Mouse (Mus musculus) liver, embryonic 14.5 days (tissue): ENCODE results near the gene Ppm1l. TPM values are rescaled to one million over a fixed set of nuclear protein-coding genes. Genes with fewer than 3 reads are reported as not detected.
"Not testable (repeated sequence)": the region's sequence is repeated elsewhere in the genome, so short reads cannot be mapped to it uniquely, and the experiment has no call there.

Source experiments
- ATAC-seq: fragments of 200-750 bp; cut with Nextera tagmentation; 2 replicates; pipeline ENCODE4 v1.8.0; 2017; ENCODE audit warnings: moderate number of reproducible peaks, mild to moderate bottlenecking, moderate library complexity; ENCODE audit not compliant: insufficient read depth
- DNase-seq, 3 experiments: peaks; one replicate each; pipeline ENCODE4 v3.0.0-alpha.2; 2012 to 2013; ENCODE audit warnings: low read depth in 3 of 3, low spot score in 3 of 3
- H3K27ac ChIP-seq: fragments of 300-500 bp; sonication (generic); 2 replicates; pipeline ENCODE4 v1.5.1; 2014; ENCODE audit warnings: moderate library complexity, mild to moderate bottlenecking, control low read depth, inconsistent platforms
- H3K27me3 ChIP-seq: fragments of 300-500 bp; sonication (generic); 2 replicates; pipeline ENCODE4 v1.6.1; 2014; ENCODE audit warnings: mild to moderate bottlenecking, low read length, moderate library complexity; ENCODE audit not compliant: control insufficient read depth, insufficient read depth
- H3K36me3 ChIP-seq: fragments of 300-500 bp; sonication (generic); replicated peaks from 2 replicates; pipeline ENCODE4 v1.6.1; 2014; ENCODE audit warnings: low read depth; ENCODE audit not compliant: control insufficient read depth, insufficient read depth
- H3K4me1 ChIP-seq, 2 experiments: fragments of 200-500 bp in 1 of 2; fragments of 300-500 bp in 1 of 2; sonication (generic) in 1 of 2; replicated peaks; 2 replicates each; pipeline ENCODE4 v1.6.1; 2012 to 2014; ENCODE audit warnings: antibody characterized with exemption in 1 of 2, inconsistent platforms in 1 of 2, low read length in 1 of 2; ENCODE audit not compliant: control insufficient read depth in 2 of 2, insufficient read depth in 2 of 2
- H3K4me2 ChIP-seq: fragments of 300-500 bp; sonication (generic); 2 replicates; pipeline ENCODE4 v1.6.1; 2014; ENCODE audit warnings: low read depth, mild to moderate bottlenecking, control low read depth, moderate library complexity
- H3K4me3 ChIP-seq, 2 experiments: fragments of 200-500 bp in 1 of 2; fragments of 300-500 bp in 1 of 2; sonication (generic) in 1 of 2; 2 replicates each; pipeline ENCODE4 v1.5.1; 2012 to 2014; ENCODE audit warnings: low read depth in 2 of 2, low read length in 2 of 2, mild to moderate bottlenecking in 2 of 2, control low read depth in 1 of 2, inconsistent platforms in 1 of 2, moderate library complexity in 1 of 2; ENCODE audit not compliant: insufficient read depth in 1 of 2
- H3K9ac ChIP-seq: fragments of 300-500 bp; sonication (generic); replicated peaks from 2 replicates; pipeline ENCODE4 v1.6.1; 2014; ENCODE audit warnings: mild to moderate bottlenecking, control low read depth, moderate library complexity
- H3K9me3 ChIP-seq: fragments of 300-500 bp; sonication (generic); 2 replicates; pipeline ENCODE4 v1.6.1; 2016; ENCODE audit warnings: low read length, mixed read lengths; ENCODE audit not compliant: control insufficient read depth
- CTCF ChIP-seq: IDR thresholded peaks from 2 replicates; pipeline ENCODE4 v1.5.1; 2016; ENCODE audit warnings: antibody characterized with exemption, low read depth, control low read depth
- EP300 ChIP-seq: IDR thresholded peaks from 2 replicates; pipeline ENCODE4 v1.6.1; 2016; ENCODE audit warnings: antibody characterized with exemption, low read depth
- WGBS: fragments of 180-500 bp; shearing (Covaris S2); extraction: QIAGEN DNeasy Blood & Tissue Kit; methylation state at CpG from one replicate; pipeline ENCODE4 v1.1.7; 2014; ENCODE audit not compliant: insufficient replicate concordance; 5-methylcytosine and 5-hydroxymethylcytosine counted together
- polyA plus RNA-seq, 2 experiments: library from polyadenylated mRNA; depleted of rRNA in 1 of 2; stranded (reverse) in 1 of 2; unstranded in 1 of 2; fragments of >200 nt; fragmentation: Nextera tagmentation in 1 of 2; extraction: Ambion mirVana in 1 of 2; gene quantifications; 2 replicates each; pipeline versions ENCODE4 v1.2.1 to v1.2.3; 2012 to 2014

The Ppm1l gene
- polyA plus RNA-seq, 2 experiments = 2.4 to 3.7 TPM

DNA sequence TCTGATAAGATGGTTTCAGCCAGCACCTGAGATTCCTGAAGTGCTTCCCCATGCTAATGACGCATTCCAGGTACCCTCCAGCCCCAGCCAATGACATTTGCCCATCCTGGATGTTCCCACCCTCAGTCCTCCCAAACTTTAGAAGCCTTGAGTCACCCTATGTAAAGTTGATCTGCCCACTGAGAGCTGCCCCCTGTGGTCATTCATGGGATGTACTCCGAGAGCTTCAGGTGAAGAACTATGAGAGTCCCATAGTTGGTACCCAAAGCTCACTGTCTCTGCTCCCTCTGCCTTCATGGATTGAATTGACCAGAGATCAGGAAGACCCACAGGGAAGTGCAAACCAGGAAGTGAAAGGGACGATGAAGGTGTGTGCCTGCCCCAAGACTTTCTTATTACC lies 91.4 kb downstream of the Ppm1l start:
- DNase-seq (no peak), ATAC-seq (no peak)
- H3K36me3 ChIP-seq = no peaks in the 10 kb centered on the region
- no peak overlapping the region for H3K4me3 ChIP-seq
- H3K9me3 ChIP-seq = no peaks in the 10 kb centered on the region
- H3K4me1 ChIP-seq = no peaks in the 10 kb centered on the region
- no peak overlapping the region for H3K27ac ChIP-seq
- 65% methylated on average over 3 of the region's 3 CpGs for WGBS
- no peak overlapping the region for H3K4me2 ChIP-seq
- H3K9ac ChIP-seq = no peak overlapping the region
- no peaks in the 10 kb centered on the region for H3K27me3 ChIP-seq
- TF ChIP-seq CTCF = peak; percentile 41; the same call in 1 of the 2 replicates
- no peak for TF ChIP-seq EP300

DNA sequence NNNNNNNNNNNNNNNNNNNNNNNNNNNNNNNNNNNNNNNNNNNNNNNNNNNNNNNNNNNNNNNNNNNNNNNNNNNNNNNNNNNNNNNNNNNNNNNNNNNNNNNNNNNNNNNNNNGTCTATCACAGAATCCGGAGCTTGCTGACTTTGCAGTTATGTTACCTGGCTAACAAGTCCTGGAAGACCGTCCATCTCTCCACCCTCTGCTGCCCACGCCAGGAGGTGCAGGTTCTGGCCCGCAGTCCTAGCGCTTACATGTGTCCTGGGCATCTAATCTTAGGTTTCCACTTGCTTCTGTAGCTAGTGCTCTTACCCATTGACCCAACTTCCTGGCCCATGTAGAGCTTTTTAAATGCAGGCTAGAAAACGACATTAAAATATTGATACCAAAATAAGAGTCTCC lies 99.5 kb downstream of the Ppm1l start:
- no peaks in the 10 kb centered on the region for H3K4me1 ChIP-seq
- H3K9ac ChIP-seq = no peak overlapping the region
- ATAC-seq (no peak), DNase-seq (no peak)
- no peaks in the 10 kb centered on the region for H3K9me3 ChIP-seq
- H3K4me2 ChIP-seq = no peak overlapping the region
- no peak overlapping the region for H3K27ac ChIP-seq
- no peaks in the 10 kb centered on the region for H3K36me3 ChIP-seq
- no peaks in the 10 kb centered on the region for H3K27me3 ChIP-seq
- WGBS = 69% methylated on average over 6 of the region's 6 CpGs
- TF ChIP-seq EP300 (no peak), CTCF (no peak)
- no peak overlapping the region for H3K4me3 ChIP-seq

DNA sequence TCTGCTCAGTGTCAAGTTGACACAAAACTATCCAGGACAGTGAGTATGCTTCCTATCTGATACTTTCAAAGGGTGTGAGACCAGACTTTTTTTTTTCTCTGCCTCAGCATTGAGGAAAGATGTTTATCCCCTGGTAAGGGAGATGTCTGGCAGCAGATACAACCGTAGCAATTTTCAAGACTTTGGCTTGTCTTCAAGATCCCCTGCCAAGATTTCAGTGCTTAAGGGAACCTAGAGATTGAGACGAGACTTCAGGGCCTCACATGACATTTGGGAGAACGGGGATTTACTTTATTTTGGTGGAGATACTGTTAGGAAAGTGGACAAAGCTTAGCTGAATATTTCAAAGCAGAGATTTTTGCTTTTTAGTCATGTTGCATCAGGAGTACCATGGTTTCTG lies 106.1 kb downstream of the Ppm1l start:
- WGBS = 63% methylated on average over 3 of the region's 3 CpGs
- Histone ChIP-seq H3K9me3 (no peaks in the 10 kb centered on the region), H3K36me3 (no peaks in the 10 kb centered on the region), H3K4me1 (no peaks in the 10 kb centered on the region), H3K27me3 (no peaks in the 10 kb centered on the region), H3K9ac (no peak overlapping the region), H3K4me2 (no peak overlapping the region), H3K27ac (no peak overlapping the region), H3K4me3 (no peak overlapping the region)
- ATAC-seq (no peak), DNase-seq (no peak)
- TF ChIP-seq CTCF = no peak
- TF ChIP-seq EP300 = no peak

DNA sequence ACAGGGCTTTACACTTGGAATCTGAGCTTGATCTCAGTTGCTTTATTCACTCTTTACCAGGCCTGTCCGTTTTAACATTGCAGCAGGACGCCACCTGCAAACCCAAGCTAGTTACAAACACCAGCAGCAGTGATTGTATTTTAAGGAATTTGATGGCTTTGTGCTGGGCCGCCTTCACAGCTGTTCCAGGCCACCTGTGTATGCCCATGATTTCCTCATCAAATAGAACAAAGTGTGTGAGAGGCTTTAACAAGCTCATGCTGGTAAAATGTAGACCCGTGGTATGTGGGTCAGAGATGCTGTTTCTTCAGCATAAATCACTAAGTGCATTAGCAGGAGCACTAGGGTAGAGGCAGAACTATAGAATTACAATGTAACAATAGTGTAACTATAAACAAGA lies 106.7 kb downstream of the Ppm1l start:
- Histone ChIP-seq H3K4me1 (no peaks in the 10 kb centered on the region), H3K9me3 (no peaks in the 10 kb centered on the region), H3K27ac (no peak overlapping the region), H3K27me3 (no peaks in the 10 kb centered on the region), H3K9ac (no peak overlapping the region), H3K4me2 (no peak overlapping the region), H3K36me3 (no peaks in the 10 kb centered on the region), H3K4me3 (no peak overlapping the region)
- WGBS = 67% methylated on average over 4 of the region's 4 CpGs
- ATAC-seq = no peak
- no peak for TF ChIP-seq EP300
- TF ChIP-seq CTCF = no peak
- no peak for DNase-seq

DNA sequence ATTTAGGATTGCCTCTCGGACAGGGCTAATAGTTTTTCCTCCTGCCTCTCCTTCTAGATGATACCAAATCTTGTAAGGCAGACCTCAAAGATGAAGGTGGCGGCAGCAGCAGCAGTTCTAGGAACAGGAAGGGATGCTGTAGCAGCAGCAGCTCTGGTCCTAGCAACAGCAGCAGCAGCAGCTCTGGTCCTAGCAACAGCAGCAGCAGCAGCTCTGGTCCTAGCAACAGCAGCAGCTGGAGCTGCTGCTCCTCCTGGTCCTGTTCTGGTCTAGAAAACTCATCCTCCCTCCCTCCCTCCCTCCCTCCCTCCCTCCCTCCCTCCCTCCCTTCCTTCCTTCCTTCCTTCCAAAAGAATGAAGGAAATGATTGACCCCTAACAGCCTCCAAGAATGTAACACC lies 108.1 kb downstream of the Ppm1l start:
- H3K27me3 ChIP-seq, DNase-seq, H3K9me3 ChIP-seq, H3K36me3 ChIP-seq, H3K9ac ChIP-seq, H3K4me3 ChIP-seq, H3K4me2 ChIP-seq, ATAC-seq, H3K27ac ChIP-seq, H3K4me1 ChIP-seq: not testable (repeated sequence)
- WGBS = 75% methylated on average over 2 of the region's 2 CpGs
